Mouse (Mus musculus): ENCODE results near the gene Kcnab1.

GRCm38 (mm10) chr3:65419706-65420105 is 310.5 kb downstream of the Kcnab1 start:
- no peak for TF ChIP-seq CTCF (IDR thresholded peaks at IDR 0.05; ENCODE audit: insufficient read depth, low read length)
- no peak for TF ChIP-seq POLR2A (IDR thresholded peaks at IDR 0.05; ENCODE audit: borderline replicate concordance, extremely low read depth, low read depth, low read length)

Data from lung, adult 2 months (tissue).